Mouse (Mus musculus) lung, postnatal 0 days (tissue): Measurements from ENCODE around the gene Traf7.
A peak's percentile ranks its signal among the peaks of the same experiment; 100 is the strongest.

ENCODE experiments used
- CTCF ChIP-seq: IDR thresholded peaks from 2 replicates; pipeline ENCODE4 v1.5.1; 2016; ENCODE audit warnings: antibody characterized with exemption, mild to moderate bottlenecking
- EP300 ChIP-seq: IDR thresholded peaks from 2 replicates; pipeline ENCODE4 v1.6.1; 2016; ENCODE audit warnings: antibody characterized with exemption, mild to moderate bottlenecking, control low read depth

DNA sequence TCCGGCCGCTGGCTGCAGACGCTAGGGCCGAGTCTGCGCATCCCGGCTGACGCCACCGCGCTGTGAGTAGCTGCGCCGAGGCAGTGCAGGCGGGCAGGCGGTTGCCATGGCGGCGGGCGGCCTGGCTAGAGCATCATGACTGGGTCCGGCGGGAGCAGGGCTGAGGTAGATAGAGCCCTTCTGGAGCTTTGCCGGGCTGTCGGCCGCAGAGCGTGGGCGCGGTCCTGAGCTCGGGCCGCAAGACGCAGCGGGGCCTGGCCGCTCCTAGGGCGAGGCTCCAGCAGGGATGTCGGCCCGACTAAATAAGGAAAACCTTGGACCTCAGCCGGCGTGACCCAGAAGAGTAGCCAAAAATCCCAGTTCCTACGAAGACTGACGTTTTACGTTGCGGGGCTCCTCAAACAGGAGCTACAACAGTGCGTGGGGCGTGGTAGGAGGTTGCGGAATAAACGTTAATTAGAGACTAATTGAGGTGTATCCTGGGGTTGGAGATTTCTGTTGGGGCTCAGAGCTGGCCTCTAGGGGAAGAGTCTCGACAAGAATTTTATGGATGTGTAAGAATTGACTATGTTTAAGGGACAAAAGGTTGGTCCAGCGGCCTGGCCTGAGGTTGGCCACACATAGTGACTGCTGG is 22.8 kb upstream of the Traf7 start:
- TF ChIP-seq CTCF = peak; percentile 31; the same call in 1 of the 2 replicates
- TF ChIP-seq EP300 = no peak
